Mouse (Mus musculus): ENCODE data around the gene Stk35.

DNA sequence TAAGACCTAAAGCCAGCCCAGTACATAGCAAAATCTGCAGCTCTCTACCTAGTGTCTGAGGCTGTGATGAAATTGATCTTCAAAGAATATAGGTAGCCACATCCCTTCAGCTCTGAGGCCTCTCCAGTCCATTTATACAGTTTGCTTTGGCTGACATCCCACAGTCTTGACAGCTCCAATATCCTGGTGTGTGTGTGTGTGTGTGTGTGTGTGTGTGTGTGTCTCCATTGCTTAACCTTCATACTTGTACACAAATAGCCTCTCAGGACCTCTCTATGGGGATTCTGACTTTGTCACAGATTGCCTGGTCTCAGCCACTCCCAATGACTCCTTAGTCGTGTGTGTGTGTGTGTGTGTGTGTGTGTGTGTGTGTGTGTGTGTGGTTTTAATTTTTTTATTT, 33.9 kb downstream of the Stk35 start:
- TF ChIP-seq EP300 (IDR thresholded peaks at IDR 0.05; ENCODE audit: insufficient read depth, low read depth, low read length) = no peak
- no peak for TF ChIP-seq CTCF (IDR thresholded peaks at IDR 0.05; ENCODE audit: low read depth, low read length)
- no peak for TF ChIP-seq POLR2A (IDR thresholded peaks at IDR 0.05; ENCODE audit: insufficient read depth, low read length)

Data from ES-Bruce4 (cell line).